Comparison of ENCODE assay signal across 25 mouse cellular contexts in genomic region chr9:122528267-122528666, GRCm38 (mm10).
DNase-seq lines count a peak whose midpoint lies in the region; ATAC-seq and TF ChIP-seq lines count a peak whose summit lies in the region.
"Had no signal": no experiment of that assay in that cellular context is flagged by ENCODE, and none has a peak within 500 bp of the region (broad histone marks: within the 10 kb centered on the region; RNA-seq: fewer than 3 reads in every experiment).

No protein-coding gene starts in this region.

- no peak overlapping the region for H3K4me2 ChIP-seq in forebrain, postnatal 0 days (ENCODE audit: low read depth)
- H3K4me2 ChIP-seq in forebrain, embryonic 14.5 days (ENCODE audit: low read length): no peak overlapping the region
- no peak overlapping the region for H3K4me2 ChIP-seq in intestine, embryonic 14.5 days (ENCODE audit: low read length)
- no peak overlapping the region for H3K4me2 ChIP-seq in intestine, embryonic 15.5 days (replicated peaks)
- H3K4me2 ChIP-seq: heart, embryonic 13.5 days; limb, embryonic 13.5 days; liver, embryonic 11.5 days; lung, embryonic 15.5 days; midbrain, embryonic 15.5 days; neural tube, embryonic 15.5 days had no signal

- WGBS in forebrain, postnatal 0 days: 56% methylated on average over 6 of the region's 6 CpGs
- WGBS in forebrain, embryonic 14.5 days: 66% methylated on average over 6 of the region's 6 CpGs
- 40% methylated on average over 6 of the region's 6 CpGs for WGBS in intestine, embryonic 14.5 days
- 60% methylated on average over 6 of the region's 6 CpGs for WGBS in intestine, embryonic 15.5 days

- no peaks in the 10 kb centered on the region for H3K4me1 ChIP-seq in forebrain, postnatal 0 days (ENCODE audit: insufficient read depth)
- H3K4me1 ChIP-seq in forebrain, embryonic 14.5 days (ENCODE audit: control insufficient read depth, insufficient read depth, low read length): no peaks in the 10 kb centered on the region
- no peaks in the 10 kb centered on the region for H3K4me1 ChIP-seq in intestine, embryonic 14.5 days (replicated peaks; ENCODE audit: control insufficient read depth, insufficient read depth, low read length)
- H3K4me1 ChIP-seq in intestine, embryonic 15.5 days (replicated peaks): no peaks in the 10 kb centered on the region
- H3K4me1 ChIP-seq: heart, embryonic 13.5 days; lung, embryonic 15.5 days; midbrain, embryonic 15.5 days had no signal

- H3K4me3 ChIP-seq in forebrain, postnatal 0 days (ENCODE audit: low read depth, low read length): no peak overlapping the region
- no peak overlapping the region for H3K4me3 ChIP-seq in forebrain, embryonic 14.5 days (ENCODE audit: low read depth, low read length)
- H3K4me3 ChIP-seq in intestine, embryonic 14.5 days (ENCODE audit: low read depth, low read length): no peak overlapping the region
- no peak overlapping the region for H3K4me3 ChIP-seq in intestine, embryonic 15.5 days (replicated peaks)
- H3K4me3 ChIP-seq: gastrocnemius, adult 2 months; heart, adult 2 months; heart, embryonic 13.5 days; limb, embryonic 13.5 days; lung, embryonic 15.5 days; midbrain, embryonic 10.5 days; midbrain, embryonic 15.5 days; neural tube, embryonic 15.5 days had no signal

- H3K27me3 ChIP-seq in forebrain, postnatal 0 days (ENCODE audit: insufficient read depth, low read length): no peaks in the 10 kb centered on the region; the same call in 1 of the 2 replicates
- no peaks in the 10 kb centered on the region for H3K27me3 ChIP-seq in forebrain, embryonic 14.5 days (replicated peaks; ENCODE audit: control insufficient read depth, insufficient read depth, low read length)
- H3K27me3 ChIP-seq in intestine, embryonic 14.5 days (replicated peaks; ENCODE audit: control insufficient read depth, insufficient read depth, low read length): no peaks in the 10 kb centered on the region
- H3K27me3 ChIP-seq in intestine, embryonic 15.5 days (replicated peaks): no peaks in the 10 kb centered on the region
- H3K27me3 ChIP-seq: limb, embryonic 13.5 days; lung, embryonic 15.5 days had no signal

- no peak for TF ChIP-seq CTCF in forebrain, postnatal 0 days (IDR thresholded peaks at IDR 0.05; ENCODE audit: low read depth)

- H3K27ac ChIP-seq in forebrain, postnatal 0 days (ENCODE audit: low read depth, low read length): no peak overlapping the region
- H3K27ac ChIP-seq in forebrain, embryonic 14.5 days (ENCODE audit: low read depth, low read length): no peak overlapping the region
- no peak overlapping the region for H3K27ac ChIP-seq in intestine, embryonic 14.5 days (ENCODE audit: low read depth)
- no peak overlapping the region for H3K27ac ChIP-seq in intestine, embryonic 15.5 days
- H3K27ac ChIP-seq: gastrocnemius, adult 2 months; heart, adult 2 months; heart, embryonic 13.5 days; limb, embryonic 13.5 days; lung, embryonic 15.5 days; midbrain, embryonic 10.5 days; midbrain, embryonic 15.5 days; neural tube, embryonic 15.5 days had no signal

- DNase-seq in forebrain, postnatal 0 days: peak; percentile 22
- no peak for DNase-seq in forebrain, embryonic 14.5 days (ENCODE audit: low spot score)
- DNase-seq in intestine, embryonic 14.5 days (ENCODE audit: low spot score): peak; percentile 45
- DNase-seq in right cerebral cortex, postnatal 10 days (ENCODE audit: low spot score in 2 of 2): peak; percentile 28 to 37
- DNase-seq in right cerebral cortex, postnatal 25 days: no peak
- no peak for DNase-seq in embryo, embryonic 11 days
- DNase-seq: adrenal gland, postnatal 25 days; cerebellum, adult 2 months; cerebellum, postnatal 25 days; gastrocnemius, adult 2 months; gastrocnemius, postnatal 36 days; heart, postnatal 10 days; kidney, adult 11 months; kidney, postnatal 25 days; retina, postnatal 1 day; thymus, postnatal 4 days had no signal

- H3K9me3 ChIP-seq in forebrain, postnatal 0 days (ENCODE audit: low read length): no peaks in the 10 kb centered on the region
- no peaks in the 10 kb centered on the region for H3K9me3 ChIP-seq in forebrain, embryonic 14.5 days (replicated peaks; ENCODE audit: control insufficient read depth, low read length)
- H3K9me3 ChIP-seq in intestine, embryonic 14.5 days (ENCODE audit: control insufficient read depth, low read length): no peaks in the 10 kb centered on the region
- no peaks in the 10 kb centered on the region for H3K9me3 ChIP-seq in intestine, embryonic 15.5 days
- H3K9me3 ChIP-seq: heart, embryonic 13.5 days; limb, embryonic 13.5 days; lung, embryonic 15.5 days; midbrain, embryonic 10.5 days; midbrain, embryonic 15.5 days; neural tube, embryonic 15.5 days had no signal

- peak; percentile 60 for ATAC-seq in forebrain, postnatal 0 days
- no peak for ATAC-seq in forebrain, embryonic 14.5 days
- no peak for ATAC-seq in intestine, embryonic 14.5 days (replicated peaks; ENCODE audit: low FRiP score, low TSS enrichment, low read depth)
- no peak for ATAC-seq in intestine, embryonic 15.5 days
- ATAC-seq: midbrain, embryonic 15.5 days had no signal

- H3K36me3 ChIP-seq in forebrain, postnatal 0 days (ENCODE audit: insufficient read depth): no peaks in the 10 kb centered on the region
- H3K36me3 ChIP-seq in forebrain, embryonic 14.5 days (ENCODE audit: control insufficient read depth, insufficient read depth, low read length): no peaks in the 10 kb centered on the region
- no peaks in the 10 kb centered on the region for H3K36me3 ChIP-seq in intestine, embryonic 14.5 days (ENCODE audit: control insufficient read depth, insufficient read depth, low read length)
- no peaks in the 10 kb centered on the region for H3K36me3 ChIP-seq in intestine, embryonic 15.5 days
- H3K36me3 ChIP-seq: heart, embryonic 13.5 days; limb, embryonic 13.5 days; lung, embryonic 15.5 days; midbrain, embryonic 10.5 days; midbrain, embryonic 15.5 days; neural tube, embryonic 15.5 days had no signal

- H3K9ac ChIP-seq in forebrain, postnatal 0 days: no peak overlapping the region
- H3K9ac ChIP-seq in forebrain, embryonic 14.5 days (ENCODE audit: low read length): no peak overlapping the region
- H3K9ac ChIP-seq in intestine, embryonic 14.5 days (ENCODE audit: low read length): no peak overlapping the region
- no peak overlapping the region for H3K9ac ChIP-seq in intestine, embryonic 15.5 days
- H3K9ac ChIP-seq: heart, embryonic 13.5 days; limb, embryonic 13.5 days; lung, embryonic 15.5 days; midbrain, embryonic 15.5 days; neural tube, embryonic 15.5 days had no signal

Comparison
In these comparisons a context has a peak if more than half of its experiments do, and no peak if none do; other contexts are left out.
1. DNase-seq: peak in forebrain, postnatal 0 days (single experiment), intestine, embryonic 14.5 days (single experiment) and right cerebral cortex, postnatal 10 days (2 of 2); none in forebrain, embryonic 14.5 days (single experiment), right cerebral cortex, postnatal 25 days (single experiment) and embryo, embryonic 11 days (single experiment).